Mouse (Mus musculus) cerebellum, postnatal 4 days (tissue): ENCODE data around the gene Ube2dnl1.

Source experiments
- DNase-seq, 2 experiments: peaks; one replicate each; pipeline ENCODE4 v3.0.0; 2022; ENCODE audit warnings: low spot score in 2 of 2, mixed read lengths in 1 of 2

Gene Ube2dnl1

DNA sequence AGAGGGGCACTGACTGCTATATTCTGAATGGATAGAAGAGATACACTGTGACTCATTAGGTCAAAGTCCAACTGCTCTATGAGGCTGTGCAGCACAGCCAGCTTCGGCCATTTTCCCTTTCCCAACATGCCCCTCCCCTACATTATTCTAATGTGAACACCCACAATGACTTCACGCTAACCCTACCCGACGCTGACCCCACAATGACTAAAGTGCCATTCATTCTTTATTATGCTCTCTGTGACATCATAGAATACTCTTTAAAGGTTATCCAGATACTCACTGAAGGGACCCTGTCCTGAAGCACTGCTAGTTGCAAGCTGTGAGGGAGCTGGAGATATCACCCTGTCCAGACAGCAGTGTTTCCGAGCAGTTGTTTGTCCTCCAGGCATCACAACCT, at the start of gene Ube2dnl1:
Gene Ube2dnl1, plus strand, starts transcription at position 301 of the 400 bp plus-strand sequence.
- no peak for DNase-seq

DNA sequence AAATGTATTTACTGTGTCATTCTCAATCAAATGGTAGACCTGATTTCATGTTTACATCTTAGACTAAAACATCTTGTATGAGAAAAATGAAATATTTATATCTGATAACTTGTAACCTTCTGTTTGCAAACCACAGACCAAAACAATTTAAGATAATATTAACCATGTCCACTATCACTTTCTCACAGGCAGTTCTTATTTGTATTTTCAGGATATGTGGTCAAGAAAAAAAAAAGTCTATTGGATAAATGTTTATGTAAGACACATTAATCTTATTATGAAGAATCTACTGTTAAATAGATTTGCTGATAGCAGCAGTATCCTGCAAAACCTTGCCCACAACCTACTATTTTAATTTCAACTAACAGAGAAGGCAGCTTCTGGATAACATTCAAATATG, 9.3 kb upstream of the Ube2dnl1 start:
- DNase-seq, result no peak

DNA sequence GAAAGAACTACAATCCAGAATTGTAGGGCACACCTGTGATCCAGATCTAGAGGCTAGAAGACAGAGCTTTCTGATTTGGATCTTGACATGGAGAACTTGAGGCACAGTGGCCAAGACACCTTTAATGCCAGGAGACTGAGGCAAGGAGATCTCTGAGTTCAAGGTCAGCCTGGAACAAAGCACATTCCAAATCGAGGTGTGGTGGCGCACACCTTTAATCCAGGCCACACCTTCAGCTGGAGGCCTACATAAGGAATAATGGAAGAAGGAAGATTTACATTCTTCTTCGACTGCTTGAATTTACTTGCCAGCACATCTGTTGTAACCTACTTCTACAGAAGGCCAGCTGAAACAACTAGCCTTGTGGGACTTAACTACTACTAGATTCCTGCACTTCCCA, 7.3 kb upstream of the Ube2dnl1 start:
- DNase-seq, result no peak

DNA sequence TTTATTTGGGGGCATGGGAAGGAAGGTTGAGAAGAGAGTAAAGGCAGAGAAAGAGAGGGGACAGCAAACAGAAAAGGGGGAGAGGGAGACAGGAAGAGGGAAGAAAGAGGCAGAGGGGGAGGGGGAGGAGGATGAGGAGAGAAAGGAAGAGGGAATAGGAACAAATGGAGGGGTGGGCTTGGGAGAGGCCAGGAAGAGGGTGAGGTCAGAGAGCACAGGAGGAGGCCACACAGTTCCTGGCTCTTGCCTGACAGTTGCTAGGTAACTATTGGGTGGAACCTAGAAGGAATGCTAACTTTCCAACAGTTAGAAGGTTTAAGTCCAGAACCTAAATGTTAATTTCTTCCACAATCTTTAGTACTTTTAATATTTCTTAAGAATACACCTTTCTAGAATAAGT, 1.4 kb upstream of the Ube2dnl1 start:
- DNase-seq, result no peak

DNA sequence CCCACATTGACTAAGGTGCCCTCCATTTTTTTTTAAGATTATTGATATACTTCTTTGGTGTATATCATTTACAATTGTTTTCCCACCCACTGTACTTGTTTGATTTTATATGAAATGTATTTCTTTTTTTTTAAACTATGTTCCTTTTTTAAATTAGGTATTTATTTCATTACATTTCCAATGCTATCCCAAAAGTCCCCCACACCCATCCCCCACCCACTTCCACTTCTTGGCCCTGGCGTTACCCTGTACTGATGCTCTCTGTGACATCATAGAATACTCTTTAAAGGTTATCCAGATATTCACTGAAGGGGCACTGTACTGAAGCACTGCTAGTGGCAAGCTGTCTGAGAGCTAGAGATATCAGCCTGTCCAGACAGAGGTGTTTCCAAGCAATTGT, 2.5 kb downstream of the Ube2dnl1 start, which contains the start of gene Ube2dnl2:
Gene Ube2dnl2, plus strand, starts transcription at position 301 of the 400 bp plus-strand sequence.
- no peak for DNase-seq

DNA sequence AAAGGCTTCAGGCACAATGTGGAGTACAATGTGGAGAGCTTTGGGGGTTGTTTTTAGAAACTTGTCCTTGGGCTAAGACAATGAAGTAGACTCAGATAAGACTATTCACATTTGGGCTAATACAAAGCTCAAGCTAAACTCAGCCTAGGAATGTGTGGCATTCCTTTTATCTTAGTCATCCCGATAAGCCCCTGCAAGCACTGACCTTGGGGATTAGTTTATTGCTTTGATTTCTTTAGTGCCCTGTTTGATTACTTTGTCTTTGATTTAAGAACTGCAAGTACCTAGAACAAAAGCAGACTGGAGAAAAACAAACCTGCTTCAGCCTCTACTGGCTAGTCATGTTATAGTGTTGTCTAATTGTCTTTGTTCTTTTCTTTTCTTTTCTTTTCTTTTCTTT, 50.3 kb downstream of the Ube2dnl1 start:
- no peak for DNase-seq
